Mouse (Mus musculus) liver, adult 10 weeks (tissue): ENCODE data around the gene Spcs2. TPM values are rescaled to one million over a fixed set of nuclear protein-coding genes. Genes with fewer than 3 reads are reported as not detected.

ENCODE experiments used
- polyA plus RNA-seq: library from polyadenylated mRNA; stranded (reverse); fragments of 350-450 nt; fragmentation: Illumina TruSeq; extraction: RNeasy Lipid Tissue Mini Kit (QIAGEN cat#74804); gene quantifications from one replicate; pipeline ENCODE4 v1.2.3, GENCODE M21; 2014; ENCODE audit warnings: low read depth, low replicate concordance

Spcs2 gene
- 169 TPM for polyA plus RNA-seq

DNA sequence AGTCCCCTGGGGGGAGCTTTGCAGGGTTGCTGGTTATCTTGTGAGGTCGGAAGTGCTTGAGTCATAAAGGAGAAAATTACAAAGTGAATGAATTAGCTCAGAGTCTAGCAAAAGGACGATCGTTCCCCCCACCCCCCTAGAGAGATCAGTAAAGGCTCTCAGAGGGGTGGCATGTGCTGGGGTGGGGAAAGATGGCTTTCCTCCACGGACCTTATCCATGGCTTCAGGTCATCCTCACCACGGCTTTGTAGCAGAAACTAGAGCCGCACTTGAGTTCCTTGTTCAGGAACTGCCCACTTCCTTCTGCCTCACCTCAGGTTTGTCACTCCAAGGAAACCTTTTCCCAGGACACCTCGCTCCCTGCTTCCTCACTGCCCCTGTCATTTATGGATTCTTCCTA is at the start of gene Spcs2:
Gene Spcs2, minus strand, starts transcription at position 101 of the 400 bp plus-strand sequence.

GRCm38 (mm10) chr7:99858813-99859585 is 4.3 kb downstream of the Spcs2 start, which contains the start of gene Xrra1:
Xrra1 (plus strand) TSS chr7:99859116.

GRCm38 (mm10) chr7:99828083-99828570 is 35.1 kb downstream of the Spcs2 start, which contains the start of gene Neu3:
Neu3 (minus strand) TSS chr7:99828417.

Other genes with a start within 250 kb of the Spcs2 start
- 4.2 TPM for gene Tpbgl, start 236.4 kb downstream of the Spcs2 start, polyA plus RNA-seq
- 54.1 TPM for gene Slco2b1, start 152.1 kb downstream of the Spcs2 start, polyA plus RNA-seq
- not detected for gene Olfr520, start 133.2 kb downstream of the Spcs2 start, polyA plus RNA-seq
- gene Olfr521, start 100.0 kb downstream of the Spcs2 start, polyA plus RNA-seq: not detected
- 1.3 TPM for gene Neu3, start 35.0 kb downstream of the Spcs2 start, polyA plus RNA-seq
- not detected for gene Xrra1, start 4.3 kb downstream of the Spcs2 start, polyA plus RNA-seq
- 11.3 TPM for gene Rnf169, start 117.0 kb upstream of the Spcs2 start, polyA plus RNA-seq
- gene Chrdl2, start 142.7 kb upstream of the Spcs2 start, polyA plus RNA-seq: not detected